Mouse (Mus musculus) spleen, postnatal 14 days (tissue): ENCODE data around the gene Fscn2.

Source experiments
- DNase-seq, 2 experiments: peaks; one replicate each; pipeline ENCODE4 v3.0.0; 2021 to 2022; ENCODE audit warnings: low spot score in 2 of 2

Fscn2 gene

GRCm38 (mm10) chr11:120360062-120360461 is 1.3 kb upstream of the Fscn2 start:
- no peak for DNase-seq

GRCm38 (mm10) chr11:120360755-120361154 is 579 bp upstream of the Fscn2 start:
- DNase-seq = no peak

GRCm38 (mm10) chr11:120362891-120363290 is 1.6 kb downstream of the Fscn2 start:
- DNase-seq = no peak

GRCm38 (mm10) chr11:120366443-120367027 is 5.2 kb downstream of the Fscn2 start:
- DNase-seq = no peak

- DNase-seq = peak; percentile 35 to 53
These were observed 8.3 kb downstream of the Fscn2 start for GRCm38 (mm10) chr11:120369656-120370055.

GRCm38 (mm10) chr11:120373025-120373424 is 11.7 kb downstream of the Fscn2 start:
- DNase-seq = no peak

- no peak for DNase-seq
These were observed 12.7 kb downstream of the Fscn2 start for GRCm38 (mm10) chr11:120373820-120374586.

- DNase-seq = no peak
These were observed 14.0 kb downstream of the Fscn2 start for GRCm38 (mm10) chr11:120375324-120375723.

GRCm38 (mm10) chr11:120376302-120377160 is 15.2 kb downstream of the Fscn2 start:
- no peak for DNase-seq

- DNase-seq = no peak
These were observed 16.0 kb downstream of the Fscn2 start for GRCm38 (mm10) chr11:120377337-120377736.

GRCm38 (mm10) chr11:120378031-120378610 is 16.8 kb downstream of the Fscn2 start:
- no peak for DNase-seq

GRCm38 (mm10) chr11:120378611-120379540 is 17.5 kb downstream of the Fscn2 start, which contains the start of gene Faap100:
Gene Faap100, minus strand, starts transcription at chr11:120378764.
- DNase-seq = peak; percentile 81 to 86

GRCm38 (mm10) chr11:120380271-120380670 is 18.9 kb downstream of the Fscn2 start:
- no peak for DNase-seq

- no peak for DNase-seq
These were observed 19.8 kb downstream of the Fscn2 start for GRCm38 (mm10) chr11:120381157-120381556.

- no peak for DNase-seq
These were observed 21.2 kb downstream of the Fscn2 start for GRCm38 (mm10) chr11:120382509-120382908.

GRCm38 (mm10) chr11:120386632-120387031 is 25.3 kb downstream of the Fscn2 start:
- no peak for DNase-seq

GRCm38 (mm10) chr11:120387157-120387556 is 25.8 kb downstream of the Fscn2 start:
- no peak for DNase-seq

- no peak for DNase-seq
These were observed 27.2 kb downstream of the Fscn2 start for GRCm38 (mm10) chr11:120388580-120388979.

GRCm38 (mm10) chr11:120395661-120396060 is 34.3 kb downstream of the Fscn2 start:
- no peak for DNase-seq

- DNase-seq = no peak
These were observed 36.3 kb downstream of the Fscn2 start for GRCm38 (mm10) chr11:120397602-120398001.

GRCm38 (mm10) chr11:120399319-120399718 is 38.0 kb downstream of the Fscn2 start:
- no peak for DNase-seq
